Mouse (Mus musculus) E14TG2a.4 (cell line): ENCODE results near the gene Fgf2.
A peak's percentile ranks its signal among the peaks of the same experiment; 100 is the strongest.

ENCODE experiments used
- H3K27me3 ChIP-seq: 2 replicates; pipeline ENCODE4 v1.6.1; 2014; ENCODE audit warnings: low read length, control low read depth; ENCODE audit not compliant: insufficient read depth
- H3K36me3 ChIP-seq: 2 replicates; pipeline ENCODE4 v1.6.1; 2014; ENCODE audit warnings: low read length, control low read depth; ENCODE audit not compliant: insufficient read depth
- H3K4me1 ChIP-seq: replicated peaks from 2 replicates; pipeline ENCODE4 v1.6.1; 2014; ENCODE audit warnings: low read depth, low read length, control low read depth
- H3K4me3 ChIP-seq: replicated peaks from 2 replicates; pipeline ENCODE4 v1.5.1; 2014; ENCODE audit warnings: mild to moderate bottlenecking, low read length
- H3K9me3 ChIP-seq: 2 replicates; pipeline ENCODE4 v1.6.1; 2014; ENCODE audit warnings: low read length, control low read depth
- CTCF ChIP-seq: conservative IDR thresholded peaks from 2 replicates; pipeline ENCODE4 v1.5.1; 2014; ENCODE audit warnings: low read length
- NANOG ChIP-seq: IDR thresholded peaks from 2 replicates; pipeline ENCODE4 v1.6.1; 2014; ENCODE audit warnings: borderline replicate concordance, low read length, mixed read lengths
- POU5F1 ChIP-seq: IDR thresholded peaks from 2 replicates; pipeline ENCODE4 v1.6.1; 2014; ENCODE audit warnings: low read length, borderline replicate concordance

Fgf2 gene

DNA sequence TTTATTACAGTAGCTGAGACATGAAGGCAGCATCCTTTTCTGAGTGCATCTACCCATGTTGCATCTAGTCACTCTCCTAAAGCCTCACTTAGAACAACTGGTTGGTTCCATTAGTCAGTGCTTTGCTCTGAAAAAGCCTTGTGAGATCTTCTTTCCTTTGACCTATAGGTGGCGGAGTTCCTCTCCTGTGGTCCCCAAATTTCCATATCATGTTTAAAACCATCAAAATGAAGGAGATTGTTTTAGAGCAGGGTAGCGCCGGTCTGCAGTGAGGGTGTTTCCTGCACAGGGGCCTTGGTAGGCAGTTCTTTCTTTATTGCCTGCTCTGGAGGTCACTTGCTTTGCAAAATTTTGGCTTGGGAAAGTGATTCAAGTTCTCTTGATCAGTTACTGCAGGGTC, 23.8 kb upstream of the Fgf2 start:
- no peaks in the 10 kb centered on the region for H3K4me1 ChIP-seq
- H3K9me3 ChIP-seq = no peaks in the 10 kb centered on the region
- no peak overlapping the region for H3K4me3 ChIP-seq
- TF ChIP-seq POU5F1 (no peak), CTCF (peak; percentile 30)
- H3K36me3 ChIP-seq = peaks cover 18% of the 10 kb centered on the region
- H3K27me3 ChIP-seq = no peaks in the 10 kb centered on the region

DNA sequence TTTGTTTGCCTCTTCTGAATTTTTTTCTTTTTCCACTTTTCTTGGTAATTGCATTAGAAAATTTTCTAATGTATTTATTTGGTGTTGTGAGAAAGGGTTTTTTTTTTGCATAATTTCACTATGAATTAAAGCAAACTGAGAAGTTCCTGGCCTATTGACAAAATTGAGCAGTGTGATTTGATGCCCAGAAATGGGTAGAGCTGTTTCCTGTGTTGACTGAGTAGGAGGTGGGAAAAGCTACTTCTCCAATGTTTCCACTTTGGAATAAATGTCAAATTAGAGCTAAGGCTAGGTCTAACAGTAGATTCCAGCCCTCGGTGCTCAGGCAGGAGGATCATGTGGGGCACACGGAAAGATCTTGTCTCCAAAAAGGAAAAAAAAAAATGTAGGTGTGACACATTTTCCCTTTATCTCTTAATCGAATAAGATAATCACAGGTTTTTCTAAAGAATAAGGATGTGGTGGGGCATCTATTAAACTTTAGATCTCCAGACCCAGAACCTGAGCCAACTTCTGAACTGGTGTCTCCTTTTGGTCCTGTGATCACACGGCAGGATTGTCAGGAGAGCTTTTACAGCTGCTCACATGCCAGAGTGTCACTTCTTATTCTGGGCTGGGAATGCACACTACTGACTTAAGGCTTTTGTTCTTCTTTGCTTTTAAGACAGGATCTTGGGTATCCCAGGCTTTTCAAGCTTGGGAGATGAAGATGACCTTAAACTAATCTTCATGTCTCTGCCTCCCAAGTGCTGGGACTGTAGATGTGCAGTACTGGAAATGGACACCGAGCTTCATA, 22.6 kb upstream of the Fgf2 start:
- Histone ChIP-seq H3K27me3 (no peaks in the 10 kb centered on the region), H3K36me3 (peaks cover 5% of the 10 kb centered on the region; the same call in 1 of the 2 replicates), H3K4me1 (no peaks in the 10 kb centered on the region), H3K4me3 (no peak overlapping the region), H3K9me3 (no peaks in the 10 kb centered on the region)
- no peak for TF ChIP-seq POU5F1
- TF ChIP-seq NANOG = no peak
- TF ChIP-seq CTCF = no peak

DNA sequence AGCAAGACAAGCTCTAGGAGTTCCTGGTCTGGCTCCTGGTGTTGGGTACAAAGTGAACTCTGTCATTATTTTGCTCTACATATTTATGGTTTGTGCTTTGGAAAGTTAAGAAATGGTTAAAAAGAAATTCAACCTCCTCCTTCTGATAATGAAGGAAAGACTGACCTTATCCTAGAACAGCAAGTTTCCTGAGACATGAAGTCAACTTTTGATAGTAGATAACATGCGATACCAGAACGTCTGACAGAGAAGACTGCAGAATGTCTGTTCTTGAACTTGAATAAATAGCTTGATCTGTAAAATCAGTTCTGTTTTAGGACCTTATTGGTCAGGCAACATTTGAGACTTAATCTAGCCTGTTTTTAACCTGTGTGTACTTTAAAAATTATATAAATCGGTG, 21.5 kb upstream of the Fgf2 start:
- no peaks in the 10 kb centered on the region for H3K27me3 ChIP-seq
- TF ChIP-seq POU5F1 (no peak), CTCF (no peak)
- no peaks in the 10 kb centered on the region for H3K9me3 ChIP-seq
- H3K36me3 ChIP-seq = no peaks in the 10 kb centered on the region
- H3K4me1 ChIP-seq = peaks cover 7% of the 10 kb centered on the region; the same call in 1 of the 2 replicates
- no peak overlapping the region for H3K4me3 ChIP-seq

DNA sequence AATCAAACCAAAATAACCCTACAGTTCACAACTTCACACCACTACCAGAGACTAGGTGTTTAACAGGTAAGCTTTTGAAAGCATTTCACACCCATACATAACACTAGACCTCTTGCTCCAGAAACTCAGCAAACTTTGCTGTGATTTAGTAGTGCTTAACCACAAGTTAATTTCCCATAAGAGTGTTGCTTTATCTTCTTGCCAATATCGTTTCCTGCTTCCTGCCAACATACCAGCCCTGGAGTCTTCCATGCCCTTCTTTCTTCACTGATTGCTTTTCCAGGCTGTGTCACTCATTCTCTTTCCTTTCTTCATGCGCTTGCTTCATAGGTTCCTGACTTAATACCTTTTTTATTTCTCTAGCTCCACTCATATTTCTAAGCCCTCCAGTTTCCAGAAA, 19.7 kb upstream of the Fgf2 start:
- Histone ChIP-seq H3K36me3 (no peaks in the 10 kb centered on the region), H3K4me3 (no peak overlapping the region), H3K9me3 (no peaks in the 10 kb centered on the region), H3K4me1 (peaks cover 16% of the 10 kb centered on the region; the same call in 1 of the 2 replicates), H3K27me3 (no peaks in the 10 kb centered on the region)
- TF ChIP-seq CTCF = no peak
- no peak for TF ChIP-seq POU5F1
- no peak for TF ChIP-seq NANOG

DNA sequence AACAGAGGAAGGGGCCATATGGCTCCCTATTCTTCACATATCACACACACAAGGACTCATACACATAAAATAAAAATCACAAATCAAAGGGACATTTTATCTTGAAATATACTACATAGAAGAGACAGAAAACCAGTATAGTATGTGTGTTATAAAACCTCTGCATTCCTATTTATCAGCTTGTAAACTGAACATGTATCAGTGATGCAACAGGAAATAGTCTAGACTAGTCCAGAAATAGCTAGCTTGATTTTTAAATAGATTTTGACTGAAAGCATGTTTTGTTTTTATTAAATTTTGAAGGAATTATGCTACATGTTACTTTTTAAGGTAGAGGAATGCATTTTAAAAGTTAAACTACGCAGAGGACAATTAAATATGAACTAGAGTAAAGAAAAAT, 18.2 kb upstream of the Fgf2 start:
- Histone ChIP-seq H3K36me3 (no peaks in the 10 kb centered on the region), H3K4me1 (peaks cover 16% of the 10 kb centered on the region; the same call in 1 of the 2 replicates), H3K4me3 (no peak overlapping the region), H3K9me3 (no peaks in the 10 kb centered on the region), H3K27me3 (no peaks in the 10 kb centered on the region)
- no peak for TF ChIP-seq POU5F1
- no peak for TF ChIP-seq CTCF
- no peak for TF ChIP-seq NANOG

DNA sequence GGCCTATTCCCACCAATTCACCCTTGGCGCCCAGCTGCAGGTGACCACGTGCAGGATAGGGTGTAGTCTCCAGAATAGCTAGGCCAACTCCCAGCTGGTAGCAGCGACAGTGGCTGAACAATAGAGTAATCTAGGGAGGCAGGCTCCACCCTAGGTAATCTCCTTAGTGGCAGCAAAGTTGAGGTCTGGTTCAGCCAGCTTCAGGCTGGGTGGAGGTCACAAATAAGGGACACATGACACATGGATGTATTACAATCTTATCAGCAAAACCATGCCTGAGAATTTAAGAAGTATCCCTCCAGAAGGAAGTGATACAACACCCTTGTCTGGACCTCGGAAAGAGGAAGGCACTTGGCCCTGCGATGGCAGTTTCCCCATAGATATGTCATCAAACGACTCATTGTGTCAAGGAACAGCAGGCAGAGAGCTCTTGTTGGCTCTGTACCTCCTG, 16.1 kb upstream of the Fgf2 start:
- TF ChIP-seq POU5F1 = no peak
- TF ChIP-seq CTCF = no peak
- no peak for TF ChIP-seq NANOG
- Histone ChIP-seq H3K9me3 (no peaks in the 10 kb centered on the region), H3K36me3 (no peaks in the 10 kb centered on the region), H3K4me3 (no peak overlapping the region), H3K27me3 (no peaks in the 10 kb centered on the region), H3K4me1 (peaks cover 16% of the 10 kb centered on the region; the same call in 1 of the 2 replicates)

DNA sequence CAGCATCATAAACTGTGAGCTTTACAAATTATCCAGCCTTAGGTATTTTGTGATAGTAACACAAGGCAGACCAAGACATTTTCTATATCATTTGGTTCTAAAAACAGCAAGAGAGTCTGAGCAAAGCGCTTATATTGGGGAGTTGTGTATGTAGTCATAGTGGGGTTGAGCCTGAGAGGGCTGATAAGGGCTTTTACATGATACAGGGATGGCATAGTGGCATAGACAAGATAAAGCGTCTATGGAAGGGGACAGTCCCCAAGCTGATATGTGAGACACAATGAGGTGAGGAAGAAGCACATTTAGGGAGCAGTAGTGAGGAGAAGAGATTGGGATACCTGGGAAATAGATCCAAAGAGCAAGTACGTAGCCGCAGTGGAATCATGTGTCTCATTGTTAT, 14.1 kb upstream of the Fgf2 start:
- Histone ChIP-seq H3K36me3 (no peaks in the 10 kb centered on the region), H3K9me3 (no peaks in the 10 kb centered on the region)

DNA sequence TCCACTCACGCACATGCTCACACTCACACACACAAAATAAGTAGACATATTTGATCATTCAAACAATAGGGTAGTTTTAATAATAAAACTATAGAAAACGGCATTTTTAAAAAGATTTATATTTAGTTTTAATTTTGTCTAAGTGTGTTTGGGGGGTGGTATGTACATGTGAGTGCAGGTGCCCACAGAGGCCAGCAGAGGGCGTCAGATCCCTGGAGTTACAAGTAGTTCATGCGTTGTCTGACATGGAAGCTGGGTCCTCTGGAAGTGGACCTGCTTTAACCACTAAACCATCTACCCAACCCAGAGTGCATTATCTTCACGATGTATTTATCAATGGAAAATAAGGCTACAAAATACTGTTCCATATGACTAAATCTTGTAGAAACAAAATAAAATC, 7.0 kb upstream of the Fgf2 start:
- peaks cover 19% of the 10 kb centered on the region for H3K27me3 ChIP-seq
- H3K4me3 ChIP-seq = no peak overlapping the region
- no peaks in the 10 kb centered on the region for H3K9me3 ChIP-seq
- no peaks in the 10 kb centered on the region for H3K36me3 ChIP-seq
- H3K4me1 ChIP-seq = no peaks in the 10 kb centered on the region
- TF ChIP-seq NANOG (no peak), CTCF (peak; percentile 83), POU5F1 (no peak)

More for the DNA sequence above, 14.1 kb upstream of the Fgf2 start:
- TF ChIP-seq NANOG (no peak), POU5F1 (no peak), CTCF (no peak)
- Histone ChIP-seq H3K4me3 (no peak overlapping the region), H3K4me1 (peaks cover 16% of the 10 kb centered on the region; the same call in 1 of the 2 replicates), H3K27me3 (0 out of 2 replicates have a peak, but pooled peaks cover 3% of the 10 kb centered on the region)
